Mouse (Mus musculus): ENCODE measurements around the gene Ifngr1.

GRCm38 (mm10) chr10:19593296-19593695, 1.5 kb downstream of the Ifngr1 start:
- TF ChIP-seq CTCF (IDR thresholded peaks at IDR 0.05; ENCODE audit: borderline replicate concordance, extremely low read depth, insufficient read depth, insufficient read length) = no peak
- no peak for TF ChIP-seq POLR2A (IDR thresholded peaks at IDR 0.05; ENCODE audit: borderline replicate concordance, extremely low read depth, insufficient read depth, insufficient read length, poor library complexity, severe bottlenecking)
